Mouse (Mus musculus): ENCODE data around the gene Sdk1. TPM values are rescaled to one million over a fixed set of nuclear protein-coding genes. Genes with fewer than 3 reads are reported as not detected.

Sdk1 gene
- polyA plus RNA-seq, 1 experiment from 2014 or later = 0.93 TPM

DNA sequence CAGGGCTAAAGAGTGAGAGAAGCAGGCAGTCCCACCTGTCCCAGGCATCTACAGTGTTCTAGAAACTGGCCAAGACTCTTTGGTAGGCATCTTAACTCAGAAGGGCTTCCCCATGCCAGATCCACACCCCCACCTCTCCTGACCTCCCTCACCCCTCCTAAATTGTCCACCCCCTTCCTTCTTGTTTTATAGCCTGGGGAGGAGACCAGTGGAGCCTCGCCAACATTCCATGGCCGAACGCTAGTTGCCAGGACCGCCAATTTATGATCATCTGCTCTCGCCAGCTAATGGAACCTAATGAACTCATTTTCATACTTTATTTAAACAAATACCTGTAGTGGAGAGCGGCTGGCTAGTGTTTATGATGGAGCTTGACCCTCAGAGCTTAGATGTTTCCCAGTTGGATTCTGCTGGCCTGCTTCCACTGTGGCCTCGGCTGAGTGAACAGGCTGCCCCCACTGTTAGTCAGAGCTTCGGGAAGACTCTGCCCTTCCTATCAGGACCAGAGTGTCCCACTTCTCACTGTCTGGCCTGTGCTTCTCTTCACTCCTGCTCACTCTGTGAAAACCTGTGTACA is 800.0 kb downstream of the Sdk1 start:
- Histone ChIP-seq H3K9me3 (ENCODE audit: control insufficient read depth, low read length) (no peaks in the 10 kb centered on the region), H3K4me1 (ENCODE audit: control insufficient read depth, insufficient read depth, low read length) (no peaks in the 10 kb centered on the region), H3K27me3 (ENCODE audit: control insufficient read depth, insufficient read depth, low read length) (no peaks in the 10 kb centered on the region), H3K4me3 (ENCODE audit: low read depth, low read length) (no peak overlapping the region), H3K27ac (ENCODE audit: low read depth, low read length) (no peak overlapping the region), H3K9ac (ENCODE audit: low read length) (no peak overlapping the region), H3K4me2 (no peak overlapping the region), H3K36me3 (ENCODE audit: control insufficient read depth, insufficient read depth, low read length) (no peaks in the 10 kb centered on the region)
- 83% methylated on average over 8 of the region's 8 CpGs for WGBS
- no peak for ATAC-seq (ENCODE audit: low FRiP score)
- DNase-seq (ENCODE audit: low spot score, missing footprints) = no peak

DNA sequence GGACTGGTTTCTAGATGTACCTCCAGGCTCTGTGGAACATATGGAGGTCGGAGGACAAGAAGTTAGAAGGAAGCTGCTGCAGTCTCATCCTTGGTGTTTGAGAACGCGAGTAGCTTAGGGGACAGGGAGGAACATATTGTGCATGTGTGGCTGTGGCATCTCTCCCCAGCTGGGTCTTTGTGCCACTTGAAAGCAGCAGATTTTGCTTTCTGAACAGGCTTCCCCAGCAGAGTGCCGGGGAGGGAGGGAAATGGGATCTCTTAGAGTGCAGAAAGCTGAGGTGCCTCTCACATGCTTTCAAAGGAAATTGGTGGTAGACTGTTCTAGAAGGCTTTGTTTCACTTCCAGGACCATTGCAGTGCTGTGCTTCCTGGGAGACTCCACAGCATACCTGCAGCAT is 820.5 kb downstream of the Sdk1 start:
- H3K4me3 ChIP-seq (ENCODE audit: low read depth, low read length) = no peak overlapping the region
- H3K9ac ChIP-seq (ENCODE audit: low read length) = no peak overlapping the region
- 76% methylated on average over 4 of the region's 4 CpGs for WGBS
- H3K27me3 ChIP-seq (ENCODE audit: control insufficient read depth, insufficient read depth, low read length) = no peaks in the 10 kb centered on the region
- H3K36me3 ChIP-seq (ENCODE audit: control insufficient read depth, insufficient read depth, low read length) = no peaks in the 10 kb centered on the region
- H3K4me2 ChIP-seq = no peak overlapping the region
- H3K27ac ChIP-seq (ENCODE audit: low read depth, low read length) = no peak overlapping the region
- H3K4me1 ChIP-seq (ENCODE audit: control insufficient read depth, insufficient read depth, low read length) = no peaks in the 10 kb centered on the region
- no peak for DNase-seq (ENCODE audit: low spot score, missing footprints)
- ATAC-seq (ENCODE audit: low FRiP score) = no peak
- no peaks in the 10 kb centered on the region for H3K9me3 ChIP-seq (ENCODE audit: control insufficient read depth, low read length)

DNA sequence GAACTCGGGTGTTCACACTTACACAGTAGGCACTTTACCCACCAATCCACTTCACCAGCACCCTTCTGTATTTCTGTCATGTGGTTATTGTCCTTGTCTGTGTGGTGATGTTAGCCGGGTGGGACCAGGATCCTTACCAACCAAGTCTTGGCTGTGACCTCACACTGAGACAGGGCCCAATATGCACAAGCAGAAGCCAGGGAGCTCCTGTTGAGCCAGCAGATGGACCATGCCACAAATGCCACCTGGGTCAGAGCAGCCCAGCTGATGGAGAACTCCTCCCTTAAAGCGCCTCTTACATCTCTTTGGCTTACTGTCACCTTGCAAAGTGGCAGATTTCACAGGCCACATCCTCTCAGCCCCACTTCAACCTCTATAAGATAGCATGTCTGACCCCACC is 830.0 kb downstream of the Sdk1 start:
- Histone ChIP-seq H3K4me2 (no peak overlapping the region), H3K4me1 (ENCODE audit: control insufficient read depth, insufficient read depth, low read length) (peaks cover 6% of the 10 kb centered on the region), H3K27ac (ENCODE audit: low read depth, low read length) (no peak overlapping the region), H3K36me3 (ENCODE audit: control insufficient read depth, insufficient read depth, low read length) (no peaks in the 10 kb centered on the region), H3K9me3 (ENCODE audit: control insufficient read depth, low read length) (no peaks in the 10 kb centered on the region; the same call in 1 of the 2 replicates), H3K9ac (ENCODE audit: low read length) (no peak overlapping the region), H3K27me3 (ENCODE audit: control insufficient read depth, insufficient read depth, low read length) (no peaks in the 10 kb centered on the region; the same call in 1 of the 2 replicates), H3K4me3 (ENCODE audit: low read depth, low read length) (no peak overlapping the region)
- DNase-seq (ENCODE audit: low spot score, missing footprints) (no peak), ATAC-seq (ENCODE audit: low FRiP score) (no peak)
- 95% methylated on average over 3 of the region's 3 CpGs for WGBS

DNA sequence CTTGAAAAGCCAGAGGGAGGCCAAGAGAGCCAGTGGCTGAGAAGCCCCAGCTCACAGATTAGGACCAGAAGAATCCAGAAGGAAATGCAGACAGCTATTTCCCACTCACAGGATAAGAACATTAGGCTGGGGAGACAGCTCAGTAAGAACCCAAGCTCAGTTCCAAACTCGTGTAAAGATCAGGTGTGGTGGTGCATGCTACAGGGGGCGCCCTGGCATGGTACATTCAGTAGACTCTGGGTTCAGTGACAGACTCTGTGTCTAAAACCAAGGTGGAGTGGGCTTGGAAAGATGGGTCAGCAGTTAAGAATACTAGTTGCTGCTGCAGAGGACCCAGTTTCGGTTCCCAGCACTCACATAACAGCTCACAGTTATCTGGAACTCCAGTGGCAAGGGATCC is 832.6 kb downstream of the Sdk1 start:
- Histone ChIP-seq H3K27ac (ENCODE audit: low read depth, low read length) (no peak overlapping the region), H3K4me1 (ENCODE audit: control insufficient read depth, insufficient read depth, low read length) (peaks cover 6% of the 10 kb centered on the region), H3K27me3 (ENCODE audit: control insufficient read depth, insufficient read depth, low read length) (no peaks in the 10 kb centered on the region; the same call in 1 of the 2 replicates), H3K36me3 (ENCODE audit: control insufficient read depth, insufficient read depth, low read length) (no peaks in the 10 kb centered on the region), H3K4me2 (no peak overlapping the region), H3K9ac (ENCODE audit: low read length) (no peak overlapping the region), H3K4me3 (ENCODE audit: low read depth, low read length) (no peak overlapping the region), H3K9me3 (ENCODE audit: control insufficient read depth, low read length) (no peaks in the 10 kb centered on the region; the same call in 1 of the 2 replicates)
- ATAC-seq (ENCODE audit: low FRiP score) (no peak), DNase-seq (ENCODE audit: low spot score, missing footprints) (peak; percentile 69)
- WGBS = 87% methylated on average over 3 of the region's 3 CpGs

DNA sequence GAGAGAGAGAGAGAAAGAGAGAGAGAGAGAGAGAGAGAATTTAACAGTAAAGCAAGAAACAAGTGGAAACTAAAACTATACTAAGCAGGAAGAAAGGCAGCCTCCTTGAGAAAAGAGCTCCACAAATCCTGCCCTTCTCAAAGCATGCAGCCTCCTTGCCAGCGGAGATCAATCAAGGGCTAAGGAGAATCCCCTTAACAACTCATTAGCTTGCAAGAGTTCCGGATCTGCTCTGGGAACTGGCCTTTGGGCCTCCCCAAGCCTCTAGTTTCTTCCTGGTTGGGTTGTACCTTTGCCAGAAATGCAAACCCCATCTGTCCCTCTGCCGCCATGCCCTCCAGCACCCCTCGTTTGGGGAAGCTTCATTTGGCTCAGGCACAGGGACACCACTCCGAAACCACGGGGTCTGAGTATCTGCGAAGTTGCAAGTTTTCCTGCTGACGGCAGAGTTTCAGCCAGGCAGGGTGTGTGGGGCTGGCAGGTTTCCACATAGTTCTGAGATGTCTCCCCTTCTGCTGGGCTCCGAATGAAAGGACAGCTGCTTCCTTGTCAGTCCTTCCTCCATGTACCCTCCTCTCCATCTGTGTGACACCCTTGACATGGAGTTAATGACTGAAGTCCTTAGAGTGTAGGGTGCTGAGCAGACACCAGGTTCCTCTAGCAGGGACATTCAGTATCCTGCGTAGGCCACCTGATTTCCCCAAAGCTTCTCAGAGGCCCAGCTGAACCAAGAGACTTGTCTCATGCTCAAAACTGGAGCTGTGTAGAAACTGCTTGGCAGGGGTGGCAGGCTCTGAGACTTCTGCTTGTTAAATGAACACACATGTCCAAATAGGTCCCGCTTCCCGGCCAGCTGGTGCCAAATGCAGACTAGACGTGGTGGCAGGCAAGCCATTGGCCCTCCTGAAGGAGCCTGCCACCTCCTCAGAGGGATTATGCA is 833.5 kb downstream of the Sdk1 start:
- Histone ChIP-seq H3K9ac (ENCODE audit: low read length) (no peak overlapping the region), H3K27ac (ENCODE audit: low read depth, low read length) (no peak overlapping the region), H3K4me1 (ENCODE audit: control insufficient read depth, insufficient read depth, low read length) (peaks cover 6% of the 10 kb centered on the region), H3K4me2 (no peak overlapping the region), H3K36me3 (ENCODE audit: control insufficient read depth, insufficient read depth, low read length) (no peaks in the 10 kb centered on the region), H3K4me3 (ENCODE audit: low read depth, low read length) (no peak overlapping the region), H3K9me3 (ENCODE audit: control insufficient read depth, low read length) (no peaks in the 10 kb centered on the region), H3K27me3 (ENCODE audit: control insufficient read depth, insufficient read depth, low read length) (no peaks in the 10 kb centered on the region; the same call in 1 of the 2 replicates)
- ATAC-seq (ENCODE audit: low FRiP score) (no peak), DNase-seq (ENCODE audit: low spot score, missing footprints) (peak; percentile 62)
- WGBS = 55% methylated on average over 13 of the region's 13 CpGs

DNA sequence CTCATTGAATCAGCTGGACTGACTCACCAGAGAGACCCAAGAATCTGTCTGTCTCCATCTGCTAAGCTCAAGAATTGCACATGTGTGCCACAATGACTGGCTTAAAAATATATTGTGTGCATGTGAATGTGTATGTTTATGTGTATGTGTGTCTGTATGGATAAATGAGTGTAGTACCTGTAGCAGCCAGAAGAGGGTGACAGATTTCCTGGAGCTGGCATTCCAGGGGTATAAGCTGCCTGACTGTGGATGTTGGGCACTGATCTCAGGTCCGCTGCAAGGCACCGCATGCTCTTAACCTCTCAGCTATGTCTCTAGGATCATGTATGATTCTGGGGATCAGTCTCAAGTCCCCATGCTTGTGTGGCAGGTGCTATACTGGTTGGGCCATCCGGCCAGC is 839.4 kb downstream of the Sdk1 start:
- no peak overlapping the region for H3K9ac ChIP-seq (ENCODE audit: low read length)
- H3K27me3 ChIP-seq (ENCODE audit: control insufficient read depth, insufficient read depth, low read length) = no peaks in the 10 kb centered on the region; the same call in 1 of the 2 replicates
- H3K4me2 ChIP-seq = no peak overlapping the region
- no peak for DNase-seq (ENCODE audit: low spot score, missing footprints)
- ATAC-seq (ENCODE audit: low FRiP score) = no peak
- no peak overlapping the region for H3K27ac ChIP-seq (ENCODE audit: low read depth, low read length)
- no peaks in the 10 kb centered on the region for H3K36me3 ChIP-seq (ENCODE audit: control insufficient read depth, insufficient read depth, low read length)
- no peaks in the 10 kb centered on the region for H3K4me1 ChIP-seq (ENCODE audit: control insufficient read depth, insufficient read depth, low read length)
- H3K9me3 ChIP-seq (ENCODE audit: control insufficient read depth, low read length) = no peaks in the 10 kb centered on the region
- 96% methylated on average over 3 of the region's 3 CpGs for WGBS
- no peak overlapping the region for H3K4me3 ChIP-seq (ENCODE audit: low read depth, low read length)

DNA sequence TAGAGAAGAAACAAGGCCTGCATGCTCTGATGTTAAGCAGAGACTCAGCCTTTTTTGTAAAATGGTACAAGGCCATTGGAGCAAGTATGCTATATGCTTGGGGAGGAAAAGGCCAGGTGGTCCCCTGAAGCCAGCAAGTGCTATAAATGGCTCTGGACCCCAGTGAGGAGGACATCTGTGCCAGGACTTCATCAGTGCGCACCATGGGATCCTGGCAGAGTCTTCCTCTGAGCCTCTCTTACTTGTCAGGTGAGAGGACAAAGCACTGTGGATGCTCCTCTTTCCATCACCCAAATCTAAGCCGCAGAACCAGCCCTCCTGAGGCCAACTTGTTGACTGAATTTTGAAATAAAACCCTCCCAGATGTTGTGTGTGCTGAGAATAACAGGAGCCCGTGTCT is 839.8 kb downstream of the Sdk1 start:
- Histone ChIP-seq H3K4me3 (ENCODE audit: low read depth, low read length) (no peak overlapping the region), H3K4me2 (no peak overlapping the region), H3K9ac (ENCODE audit: low read length) (no peak overlapping the region), H3K27me3 (ENCODE audit: control insufficient read depth, insufficient read depth, low read length) (no peaks in the 10 kb centered on the region), H3K9me3 (ENCODE audit: control insufficient read depth, low read length) (no peaks in the 10 kb centered on the region), H3K4me1 (ENCODE audit: control insufficient read depth, insufficient read depth, low read length) (no peaks in the 10 kb centered on the region), H3K27ac (ENCODE audit: low read depth, low read length) (no peak overlapping the region), H3K36me3 (ENCODE audit: control insufficient read depth, insufficient read depth, low read length) (no peaks in the 10 kb centered on the region)
- DNase-seq (ENCODE audit: low spot score, missing footprints) (peak; percentile 21), ATAC-seq (ENCODE audit: low FRiP score) (no peak)
- WGBS = 90% methylated on average over 3 of the region's 3 CpGs

DNA sequence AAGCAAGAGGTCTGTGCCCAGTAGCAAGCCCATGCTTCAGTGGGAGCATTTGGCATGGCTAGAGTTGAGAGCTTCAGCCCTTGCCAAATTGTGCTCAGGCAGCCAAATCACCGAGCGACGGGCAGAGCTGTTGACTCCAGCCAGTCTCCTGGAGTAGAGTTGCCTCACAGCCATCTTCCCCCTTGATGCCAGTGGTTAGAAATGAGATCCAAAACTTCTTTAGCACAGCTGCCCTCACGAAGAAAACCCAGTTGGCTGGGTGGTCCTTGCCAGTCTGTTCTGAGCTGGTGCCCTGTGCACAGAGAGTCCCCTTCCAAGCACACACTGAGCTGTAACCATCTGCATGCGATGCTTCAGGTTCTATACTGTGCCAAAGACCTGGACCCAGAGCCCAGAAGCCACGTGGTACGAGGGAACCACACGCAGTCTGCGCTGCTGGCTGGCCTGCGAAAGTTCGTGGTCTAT is 855.1 kb downstream of the Sdk1 start:
- 92% methylated on average over 11 of the region's 11 CpGs for WGBS
- H3K9me3 ChIP-seq (ENCODE audit: control insufficient read depth, low read length) = no peaks in the 10 kb centered on the region
- DNase-seq (ENCODE audit: low spot score, missing footprints) (peak; percentile 69), ATAC-seq (ENCODE audit: low FRiP score) (no peak)
- no peaks in the 10 kb centered on the region for H3K27me3 ChIP-seq (ENCODE audit: control insufficient read depth, insufficient read depth, low read length)
- no peak overlapping the region for H3K27ac ChIP-seq (ENCODE audit: low read depth, low read length)
- no peak overlapping the region for H3K9ac ChIP-seq (ENCODE audit: low read length)
- no peaks in the 10 kb centered on the region for H3K36me3 ChIP-seq (ENCODE audit: control insufficient read depth, insufficient read depth, low read length)
- no peak overlapping the region for H3K4me2 ChIP-seq
- H3K4me1 ChIP-seq (ENCODE audit: control insufficient read depth, insufficient read depth, low read length) = peaks cover 2% of the 10 kb centered on the region; the same call in 1 of the 2 replicates
- no peak overlapping the region for H3K4me3 ChIP-seq (ENCODE audit: low read depth, low read length)

DNA sequence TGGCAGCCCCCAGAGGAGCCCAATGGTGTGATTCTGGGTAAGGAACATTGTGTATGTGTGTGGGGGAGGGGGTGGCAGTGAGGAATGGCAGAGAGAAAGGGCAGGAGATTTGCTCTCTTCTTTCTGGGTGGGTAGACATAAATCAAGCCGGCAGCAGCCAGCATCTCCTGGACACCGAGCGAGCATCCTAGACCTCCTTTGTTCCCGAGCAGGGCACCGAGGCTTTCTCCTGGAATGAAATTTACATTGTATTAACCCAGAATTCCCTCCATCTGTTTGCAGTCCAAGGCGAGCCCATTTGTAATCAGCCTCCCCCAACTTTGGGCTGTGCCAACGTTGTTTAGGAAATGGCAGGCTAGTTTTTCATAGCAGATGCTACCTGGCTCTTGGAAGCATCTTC is 858.9 kb downstream of the Sdk1 start:
- H3K4me2 ChIP-seq = no peak overlapping the region
- no peak overlapping the region for H3K27ac ChIP-seq (ENCODE audit: low read depth, low read length)
- DNase-seq (ENCODE audit: low spot score, missing footprints) (peak; percentile 69), ATAC-seq (ENCODE audit: low FRiP score) (no peak)
- no peaks in the 10 kb centered on the region for H3K9me3 ChIP-seq (ENCODE audit: control insufficient read depth, low read length)
- peaks cover 2% of the 10 kb centered on the region; the same call in 1 of the 2 replicates for H3K4me1 ChIP-seq (ENCODE audit: control insufficient read depth, insufficient read depth, low read length)
- 54% methylated on average over 7 of the region's 7 CpGs for WGBS
- no peaks in the 10 kb centered on the region for H3K27me3 ChIP-seq (ENCODE audit: control insufficient read depth, insufficient read depth, low read length)
- H3K4me3 ChIP-seq (ENCODE audit: low read depth, low read length) = no peak overlapping the region
- no peak overlapping the region for H3K9ac ChIP-seq (ENCODE audit: low read length)
- no peaks in the 10 kb centered on the region for H3K36me3 ChIP-seq (ENCODE audit: control insufficient read depth, insufficient read depth, low read length)
